Mouse (Mus musculus): ENCODE data around the gene Phtf1.

- TF ChIP-seq CEBPB (IDR thresholded peaks at IDR 0.05; ENCODE audit: low read depth) (no peak), CTCF (IDR thresholded peaks at IDR 0.05; ENCODE audit: control insufficient read depth, insufficient read depth, insufficient read length) (no peak)
Observed at GRCm38 (mm10) chr3:104009924-104010662, 42.2 kb downstream of the Phtf1 start.

Data from C2C12 (cell line).